Mouse (Mus musculus) CH12.LX (cell line): Measurements from ENCODE around the gene Spns3.

ENCODE experiments used
- BHLHE40 ChIP-seq: IDR thresholded peaks from 2 replicates; pipeline ENCODE4 v1.6.1; 2011; ENCODE audit warnings: mild to moderate bottlenecking, low read depth, low read length, improper control_type of control experiment
- CTCF ChIP-seq, 2 experiments: IDR thresholded peaks in 1 of 2; conservative IDR thresholded peaks in 1 of 2; 2 replicates each; pipeline ENCODE4 v1.5.1; 2011 to 2012; ENCODE audit warnings: low read depth in 2 of 2, low read length in 2 of 2, improper control_type of control experiment in 1 of 2, inconsistent platforms in 1 of 2, mild to moderate bottlenecking in 1 of 2, moderate library complexity in 1 of 2
- EP300 ChIP-seq: IDR thresholded peaks from 2 replicates; pipeline ENCODE4 v1.6.1; 2011; ENCODE audit warnings: low read length, improper control_type of control experiment
- GABPA ChIP-seq: IDR thresholded peaks from 2 replicates; pipeline ENCODE4 v1.6.1; 2012; ENCODE audit warnings: low read depth, low read length, improper control_type of control experiment, inconsistent platforms; ENCODE audit not compliant: insufficient replicate concordance
- JUND ChIP-seq: conservative IDR thresholded peaks from 2 replicates; pipeline ENCODE4 v1.6.1; 2011; ENCODE audit warnings: low read depth, low read length, improper control_type of control experiment
- MAX ChIP-seq: IDR thresholded peaks from 2 replicates; pipeline ENCODE4 v1.6.1; 2011; ENCODE audit warnings: low read length, improper control_type of control experiment
- MAZ ChIP-seq: IDR thresholded peaks from 2 replicates; pipeline ENCODE4 v1.6.1; 2012; ENCODE audit warnings: low read depth, mild to moderate bottlenecking, inconsistent platforms, low read length, improper control_type of control experiment, moderate library complexity
- MYC ChIP-seq: IDR thresholded peaks from 2 replicates; pipeline ENCODE4 v1.6.1; 2011; ENCODE audit warnings: low read depth, mild to moderate bottlenecking, improper control_type of control experiment, low read length
- TBP ChIP-seq: conservative IDR thresholded peaks from 2 replicates; pipeline ENCODE4 v1.6.1; 2011; ENCODE audit warnings: low read depth, low read length, improper control_type of control experiment
- USF2 ChIP-seq: conservative IDR thresholded peaks from 2 replicates; pipeline ENCODE4 v1.6.1; 2011; ENCODE audit warnings: low read depth, low read length, improper control_type of control experiment
- ZC3H11A ChIP-seq: IDR thresholded peaks from 2 replicates; pipeline ENCODE4 v1.6.1; 2012; ENCODE audit warnings: low read depth, mild to moderate bottlenecking, inconsistent platforms, low read length, improper control_type of control experiment

GRCm38 (mm10) chr11:72556953-72557352 lies 6.6 kb upstream of the Spns3 start:
- no peak for TF ChIP-seq MAZ
- TF ChIP-seq ZC3H11A: no peak
- no peak for TF ChIP-seq CTCF (conservative IDR thresholded peaks at IDR 0.05 in 1 of 2, IDR thresholded peaks at IDR 0.05 in 1 of 2; ENCODE audit: low read depth in 2 of 2, low read length in 2 of 2)
- TF ChIP-seq MAX: no peak
- no peak for TF ChIP-seq EP300
- TF ChIP-seq JUND: no peak
- no peak for TF ChIP-seq GABPA
- TF ChIP-seq USF2: no peak
- TF ChIP-seq MYC: no peak
- TF ChIP-seq TBP: no peak
- no peak for TF ChIP-seq BHLHE40
